Mouse (Mus musculus) MEL (cell line): ENCODE measurements around the gene Elfn1.

Source experiments
- CTCF ChIP-seq, 3 experiments: IDR thresholded peaks in 2 of 3; conservative IDR thresholded peaks in 1 of 3; 2 replicates each; pipeline ENCODE4 v1.5.1; 2011 to 2012; ENCODE audit warnings: low read length in 3 of 3, low read depth in 2 of 3, mild to moderate bottlenecking in 2 of 3, improper control_type of control experiment in 1 of 3, inconsistent platforms in 1 of 3, mixed read lengths in 1 of 3, moderate library complexity in 1 of 3; ENCODE audit not compliant: control insufficient read depth in 1 of 3, insufficient read depth in 1 of 3, poor library complexity in 1 of 3, severe bottlenecking in 1 of 3
- EP300 ChIP-seq, 2 experiments: IDR thresholded peaks; 2 replicates each; pipeline ENCODE4 v1.6.1; 2011; ENCODE audit warnings: improper control_type of control experiment in 2 of 2, low read length in 2 of 2, low read depth in 1 of 2, mild to moderate bottlenecking in 1 of 2
- JUND ChIP-seq: IDR thresholded peaks from 2 replicates; pipeline ENCODE4 v1.6.1; 2011; ENCODE audit warnings: low read depth, mild to moderate bottlenecking, improper control_type of control experiment, low read length
- MAZ ChIP-seq: IDR thresholded peaks from 2 replicates; pipeline ENCODE4 v1.6.1; 2012; ENCODE audit warnings: low read depth, mild to moderate bottlenecking, inconsistent platforms, low read length, improper control_type of control experiment
- MYC ChIP-seq: IDR thresholded peaks from 2 replicates; pipeline ENCODE4 v1.6.1; 2011; ENCODE audit warnings: low read depth, mild to moderate bottlenecking, low read length, improper control_type of control experiment, moderate library complexity
- POLR2A ChIP-seq, 2 experiments: IDR thresholded peaks; 2 replicates each; pipeline ENCODE4 v1.6.1; 2011 to 2012; ENCODE audit warnings: low read length in 2 of 2, mild to moderate bottlenecking in 2 of 2, control low read depth in 1 of 2, improper control_type of control experiment in 1 of 2, low read depth in 1 of 2, moderate library complexity in 1 of 2; ENCODE audit not compliant: control insufficient read depth in 1 of 2, insufficient read depth in 1 of 2, poor library complexity in 1 of 2
- POLR2AphosphoS2 ChIP-seq: IDR thresholded peaks from 2 replicates; pipeline ENCODE4 v1.6.1; 2011; ENCODE audit warnings: low read length, improper control_type of control experiment
- TCF12 ChIP-seq: IDR thresholded peaks from 2 replicates; pipeline ENCODE4 v1.6.1; 2014; ENCODE audit warnings: low read depth, mild to moderate bottlenecking, inconsistent platforms, low read length, improper control_type of control experiment, moderate library complexity
- ZMIZ1 ChIP-seq: IDR thresholded peaks from 2 replicates; pipeline ENCODE4 v1.6.1; 2012; ENCODE audit warnings: low read depth, mild to moderate bottlenecking, inconsistent platforms, low read length, improper control_type of control experiment, moderate library complexity

- TF ChIP-seq EP300 (IDR thresholded peaks at IDR 0.05; ENCODE audit: low read depth in 1 of 2, low read length in 2 of 2) (no peak), MYC (no peak), MAZ (no peak), TCF12 (no peak), POLR2AphosphoS2 (no peak), CTCF (IDR thresholded peaks at IDR 0.05 in 2 of 3, conservative IDR thresholded peaks at IDR 0.05 in 1 of 3; ENCODE audit: control insufficient read depth in 1 of 3, insufficient read depth in 1 of 3, low read depth in 2 of 3, low read length in 3 of 3, poor library complexity in 1 of 3, severe bottlenecking in 1 of 3) (no peak), ZMIZ1 (no peak), POLR2A (IDR thresholded peaks at IDR 0.05; ENCODE audit: control insufficient read depth in 1 of 2, insufficient read depth in 1 of 2, low read depth in 1 of 2, low read length in 2 of 2, poor library complexity in 1 of 2) (no peak), JUND (no peak)
Measured at GRCm38 (mm10) chr5:139879694-139880093, 28.0 kb upstream of the Elfn1 start.
